Mouse (Mus musculus) stomach, embryonic 14.5 days (tissue): ENCODE results near the gene Dmkn. TPM values are rescaled to one million over a fixed set of nuclear protein-coding genes. Genes with fewer than 3 reads are reported as not detected.
A peak's percentile ranks its signal among the peaks of the same experiment; 100 is the strongest.

ENCODE experiments used
- ATAC-seq: fragments of 200-750 bp; cut with Nextera tagmentation; 2 replicates; pipeline ENCODE4 v1.8.0; 2017; ENCODE audit warnings: low read depth, moderate TSS enrichment; ENCODE audit not compliant: insufficient number of reproducible peaks, insufficient read depth, low FRiP score
- H3K27ac ChIP-seq: fragments of 300-500 bp; sonication (generic); 2 replicates; pipeline ENCODE4 v1.5.1; 2014; ENCODE audit warnings: mild to moderate bottlenecking, low read length, moderate library complexity, mixed read lengths
- H3K27me3 ChIP-seq: fragments of 300-500 bp; sonication (generic); 2 replicates; pipeline ENCODE4 v1.6.1; 2014; ENCODE audit warnings: low read length, control low read depth, mixed read lengths; ENCODE audit not compliant: control insufficient read depth, insufficient read depth
- H3K36me3 ChIP-seq: fragments of 300-500 bp; sonication (generic); 2 replicates; pipeline ENCODE4 v1.6.1; 2014; ENCODE audit warnings: mild to moderate bottlenecking, control low read depth, low read length, moderate library complexity, mixed read lengths; ENCODE audit not compliant: control insufficient read depth, insufficient read depth
- H3K4me1 ChIP-seq: fragments of 300-500 bp; sonication (generic); 2 replicates; pipeline ENCODE4 v1.6.1; 2014; ENCODE audit warnings: low read length, control low read depth, mixed read lengths; ENCODE audit not compliant: control insufficient read depth, insufficient read depth
- H3K4me2 ChIP-seq: fragments of 300-500 bp; sonication (generic); replicated peaks from 2 replicates; pipeline ENCODE4 v1.6.1; 2014; ENCODE audit warnings: low read depth, low read length, control low read depth
- H3K4me3 ChIP-seq: fragments of 300-500 bp; sonication (generic); 2 replicates; pipeline ENCODE4 v1.5.1; 2014; ENCODE audit warnings: low read depth, low read length, control low read depth
- H3K9ac ChIP-seq: fragments of 300-500 bp; sonication (generic); replicated peaks from 2 replicates; pipeline ENCODE4 v1.6.1; 2014; ENCODE audit warnings: low read depth, mild to moderate bottlenecking, control low read depth, low read length, moderate library complexity, mixed read lengths
- H3K9me3 ChIP-seq: fragments of 300-500 bp; sonication (generic); 2 replicates; pipeline ENCODE4 v1.6.1; 2016; ENCODE audit warnings: low read depth, low read length, control low read depth; ENCODE audit not compliant: control insufficient read depth
- WGBS: fragments of 180-500 bp; shearing (Covaris S2); extraction: QIAGEN DNeasy Blood & Tissue Kit; methylation state at CpG from one replicate; pipeline ENCODE4 v1.1.7; 2014; 5-methylcytosine and 5-hydroxymethylcytosine counted together
- polyA plus RNA-seq: library from polyadenylated mRNA; unstranded; fragments of >200 nt; fragmentation: Nextera tagmentation; extraction: Ambion mirVana; gene quantifications from 2 replicates; pipeline ENCODE4 v1.2.1, GENCODE M21; 2014

Gene Dmkn
- polyA plus RNA-seq, 1 experiment from 2014 or later: 5.9 TPM

GRCm38 (mm10) chr7:30811757-30812290, 48.3 kb downstream of the Dmkn start:
- no peak overlapping the region for H3K9ac ChIP-seq
- no peak overlapping the region for H3K4me3 ChIP-seq
- whole genome bisulfite sequencing: 40% methylated on average over 9 of the region's 9 CpGs
- H3K27ac ChIP-seq: peak overlapping the region; percentile 67; the same call in 1 of the 2 replicates
- 0 out of 2 replicates have a peak, but pooled peaks cover 5% of the 10 kb centered on the region for H3K4me1 ChIP-seq
- H3K36me3 ChIP-seq: no peaks in the 10 kb centered on the region
- no peaks in the 10 kb centered on the region for H3K9me3 ChIP-seq
- H3K27me3 ChIP-seq: no peaks in the 10 kb centered on the region
- no peak overlapping the region for H3K4me2 ChIP-seq
- ATAC-seq: 0 out of 2 replicates have a peak, but pooled peaks have one; percentile 38

- H3K4me3 ChIP-seq: no peak overlapping the region
- 0 out of 2 replicates have a peak, but pooled peaks cover 5% of the 10 kb centered on the region for H3K4me1 ChIP-seq
- no peaks in the 10 kb centered on the region for H3K36me3 ChIP-seq
- H3K9ac ChIP-seq: no peak overlapping the region
- no peaks in the 10 kb centered on the region for H3K9me3 ChIP-seq
- 37% methylated on average over 6 of the region's 6 CpGs for WGBS
- H3K27me3 ChIP-seq: no peaks in the 10 kb centered on the region
- H3K4me2 ChIP-seq: no peak overlapping the region
- peak overlapping the region; percentile 67; the same call in 1 of the 2 replicates for H3K27ac ChIP-seq
- ATAC-seq: peak; percentile 80
These were observed 48.8 kb downstream of the Dmkn start for GRCm38 (mm10) chr7:30812291-30812807.

GRCm38 (mm10) chr7:30820131-30820530, 56.6 kb downstream of the Dmkn start:
- no peak; the same call in 1 of the 2 replicates for ATAC-seq
- Histone ChIP-seq H3K4me1 (peaks cover 9% of the 10 kb centered on the region; the same call in 1 of the 2 replicates), H3K9me3 (no peaks in the 10 kb centered on the region), H3K27ac (peak overlapping the region; percentile 55; the same call in 1 of the 2 replicates), H3K27me3 (no peaks in the 10 kb centered on the region), H3K4me3 (no peak overlapping the region), H3K4me2 (no peak overlapping the region), H3K36me3 (no peaks in the 10 kb centered on the region), H3K9ac (no peak overlapping the region)
- 53% methylated on average over 6 of the region's 6 CpGs for WGBS

DNA sequence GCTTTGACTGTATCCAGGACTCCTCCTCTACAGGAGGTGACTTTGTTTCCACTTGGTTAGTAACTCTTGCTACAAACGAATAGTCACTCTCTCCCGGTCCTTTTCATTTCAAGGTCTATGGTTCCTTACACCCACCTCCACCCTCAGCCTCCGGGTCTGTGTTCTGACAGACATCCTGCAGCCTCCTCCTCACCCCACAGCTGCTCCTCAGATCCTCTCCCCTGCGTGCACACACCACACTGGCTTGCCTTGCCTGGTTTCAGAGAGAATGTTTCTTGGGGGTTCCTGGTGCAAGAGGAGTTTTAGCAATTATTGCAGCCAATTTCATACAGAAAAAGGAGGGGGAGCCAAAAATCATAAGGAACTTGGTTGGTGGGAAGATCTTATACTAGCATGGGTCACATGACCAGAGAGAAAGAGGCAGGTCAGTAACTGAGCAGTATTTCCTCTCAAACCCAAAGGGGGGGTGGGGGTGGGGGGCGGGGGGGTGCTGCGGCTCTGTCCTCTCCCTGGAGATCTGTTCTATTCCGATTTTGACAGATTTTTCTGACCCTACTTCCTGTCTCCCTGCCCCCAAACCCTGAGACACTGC, 57.4 kb downstream of the Dmkn start:
- no peak overlapping the region for H3K4me3 ChIP-seq
- ATAC-seq: no peak
- WGBS: 46% methylated on average over 7 of the region's 7 CpGs
- H3K4me2 ChIP-seq: no peak overlapping the region
- H3K9me3 ChIP-seq: no peaks in the 10 kb centered on the region
- H3K4me1 ChIP-seq: peaks cover 9% of the 10 kb centered on the region; the same call in 1 of the 2 replicates
- peak overlapping the region; percentile 55; the same call in 1 of the 2 replicates for H3K27ac ChIP-seq
- no peaks in the 10 kb centered on the region for H3K27me3 ChIP-seq
- no peaks in the 10 kb centered on the region for H3K36me3 ChIP-seq
- no peak overlapping the region for H3K9ac ChIP-seq

DNA sequence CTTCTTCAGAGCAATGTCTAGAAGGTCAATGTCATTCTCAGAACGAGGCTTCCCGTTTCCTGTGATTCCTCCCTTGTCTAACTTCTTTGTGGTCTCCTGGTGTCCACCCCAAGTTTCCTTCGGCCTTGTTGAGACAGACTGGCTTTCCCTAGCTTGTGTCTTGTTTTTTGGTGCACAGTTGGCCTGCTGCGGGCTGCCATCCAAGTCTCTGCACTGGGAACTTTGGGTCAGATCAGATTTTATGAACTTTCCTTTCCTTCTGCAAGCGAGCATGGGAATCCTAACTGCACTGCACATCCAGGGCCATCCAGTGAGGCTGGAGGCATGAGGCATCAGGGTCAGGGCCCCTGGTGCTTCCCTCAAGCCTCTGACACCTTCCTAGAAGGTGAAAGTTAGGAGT, 58.0 kb downstream of the Dmkn start:
- no peaks in the 10 kb centered on the region for H3K9me3 ChIP-seq
- H3K27ac ChIP-seq: peak overlapping the region; percentile 52; the same call in 1 of the 2 replicates
- no peak for ATAC-seq
- no peaks in the 10 kb centered on the region for H3K36me3 ChIP-seq
- no peak overlapping the region for H3K4me3 ChIP-seq
- H3K4me2 ChIP-seq: no peak overlapping the region
- peaks cover 9% of the 10 kb centered on the region; the same call in 1 of the 2 replicates for H3K4me1 ChIP-seq
- WGBS: 65% methylated on average over 5 of the region's 5 CpGs
- H3K27me3 ChIP-seq: no peaks in the 10 kb centered on the region
- no peak overlapping the region for H3K9ac ChIP-seq

- H3K9me3 ChIP-seq: no peaks in the 10 kb centered on the region
- no peaks in the 10 kb centered on the region for H3K36me3 ChIP-seq
- no peak for ATAC-seq
- H3K4me2 ChIP-seq: no peak within 1 kb of the TSS
- H3K4me1 ChIP-seq: peaks cover 9% of the 10 kb centered on the region; the same call in 1 of the 2 replicates
- no peaks in the 10 kb centered on the region for H3K27me3 ChIP-seq
- WGBS: 87% methylated on average over 18 of the region's 18 CpGs
- H3K4me3 ChIP-seq: no peak within 1 kb of the TSS
- H3K27ac ChIP-seq: no peak within 1 kb of the TSS
- H3K9ac ChIP-seq: no peak within 1 kb of the TSS
These were observed 60.1 kb downstream of the Dmkn start, which contains the start of gene Ffar2 for GRCm38 (mm10) chr7:30823675-30824074. TSS of gene Ffar2 (minus strand) at chr7:30823775.

GRCm38 (mm10) chr7:30824306-30824705, 60.8 kb downstream of the Dmkn start:
- WGBS: 78% methylated on average over 3 of the region's 3 CpGs
- no peak overlapping the region for H3K27ac ChIP-seq

DNA sequence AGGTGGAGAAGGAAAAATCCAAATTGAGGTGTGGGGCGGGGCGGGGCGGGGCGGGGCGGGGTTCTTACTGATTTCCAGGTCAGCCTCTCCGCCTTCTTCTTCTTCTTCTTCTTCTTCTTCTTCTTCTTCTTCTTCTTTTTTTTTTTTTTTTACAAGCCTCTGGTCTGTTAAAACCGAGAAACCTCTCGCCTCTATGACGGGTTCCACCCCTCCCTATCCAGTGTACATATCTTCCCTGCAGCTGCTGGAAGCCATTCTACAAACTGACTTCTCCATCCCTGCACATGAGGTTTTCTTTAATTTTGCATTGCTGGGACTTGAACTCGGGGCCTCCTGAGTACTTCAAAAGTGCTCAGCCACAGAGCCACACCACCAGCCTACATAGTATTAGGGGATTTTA, 63.1 kb downstream of the Dmkn start:
- no peaks in the 10 kb centered on the region for H3K4me1 ChIP-seq
- H3K4me2 ChIP-seq: no peak overlapping the region
- WGBS: 91% methylated on average over 10 of the region's 10 CpGs
- no peak overlapping the region for H3K9ac ChIP-seq
- H3K4me3 ChIP-seq: no peak overlapping the region
- ATAC-seq: no peak
- no peak overlapping the region for H3K27ac ChIP-seq
- H3K27me3 ChIP-seq: no peaks in the 10 kb centered on the region
- H3K36me3 ChIP-seq: no peaks in the 10 kb centered on the region
- H3K9me3 ChIP-seq: no peaks in the 10 kb centered on the region

More at GRCm38 (mm10) chr7:30824306-30824705, 60.8 kb downstream of the Dmkn start:
- Histone ChIP-seq H3K36me3 (no peaks in the 10 kb centered on the region), H3K27me3 (no peaks in the 10 kb centered on the region), H3K9me3 (no peaks in the 10 kb centered on the region), H3K4me3 (no peak overlapping the region), H3K9ac (no peak overlapping the region), H3K4me2 (no peak overlapping the region), H3K4me1 (peaks cover 9% of the 10 kb centered on the region; the same call in 1 of the 2 replicates)
- ATAC-seq: no peak
